Mouse (Mus musculus): ENCODE data around the gene Bcas3. TPM values are rescaled to one million over a fixed set of nuclear protein-coding genes. Genes with fewer than 3 reads are reported as not detected.

Bcas3 gene
- polyA plus RNA-seq, 1 experiment from 2014 or later: 31.2 TPM

- no peak for ATAC-seq (replicated peaks; ENCODE audit: insufficient number of reproducible peaks, low FRiP score, low TSS enrichment, low read depth)
- no peaks in the 10 kb centered on the region; the same call in 1 of the 2 replicates for H3K4me1 ChIP-seq (ENCODE audit: control insufficient read depth, insufficient read depth, low read length)
Observed at GRCm38 (mm10) chr11:85645152-85645835, 292.3 kb downstream of the Bcas3 start.

GRCm38 (mm10) chr11:85648893-85649292 lies 295.9 kb downstream of the Bcas3 start:
- Histone ChIP-seq H3K36me3 (replicated peaks; ENCODE audit: control insufficient read depth, insufficient read depth, low read depth, low read length) (no peaks in the 10 kb centered on the region), H3K4me1 (ENCODE audit: control insufficient read depth, insufficient read depth, low read length) (no peaks in the 10 kb centered on the region; the same call in 1 of the 2 replicates), H3K9ac (replicated peaks; ENCODE audit: low read length) (no peak overlapping the region), H3K27me3 (ENCODE audit: control insufficient read depth, insufficient read depth, low read length) (no peaks in the 10 kb centered on the region), H3K4me3 (ENCODE audit: low read depth, low read length) (no peak overlapping the region), H3K27ac (replicated peaks; ENCODE audit: low read depth, low read length) (no peak overlapping the region), H3K9me3 (replicated peaks; ENCODE audit: control insufficient read depth, low read length) (no peaks in the 10 kb centered on the region), H3K4me2 (ENCODE audit: low read depth, low read length) (no peak overlapping the region)
- DNase-seq (ENCODE audit: low spot score) (no peak), ATAC-seq (replicated peaks; ENCODE audit: insufficient number of reproducible peaks, low FRiP score, low TSS enrichment, low read depth) (no peak)
- 52% methylated on average over 3 of the region's 3 CpGs for WGBS

More at GRCm38 (mm10) chr11:85645152-85645835, 292.3 kb downstream of the Bcas3 start:
- no peak overlapping the region for H3K4me2 ChIP-seq (ENCODE audit: low read depth, low read length)
- H3K4me3 ChIP-seq (ENCODE audit: low read depth, low read length): no peak overlapping the region
- no peak overlapping the region for H3K9ac ChIP-seq (replicated peaks; ENCODE audit: low read length)
- no peak for DNase-seq (ENCODE audit: low spot score)
- no peaks in the 10 kb centered on the region for H3K27me3 ChIP-seq (ENCODE audit: control insufficient read depth, insufficient read depth, low read length)
- H3K9me3 ChIP-seq (replicated peaks; ENCODE audit: control insufficient read depth, low read length): no peaks in the 10 kb centered on the region
- no peaks in the 10 kb centered on the region for H3K36me3 ChIP-seq (replicated peaks; ENCODE audit: control insufficient read depth, insufficient read depth, low read depth, low read length)
- WGBS: 72% methylated on average over 7 of the region's 7 CpGs
- H3K27ac ChIP-seq (replicated peaks; ENCODE audit: low read depth, low read length): no peak overlapping the region

- H3K4me2 ChIP-seq (ENCODE audit: low read depth, low read length): no peak overlapping the region
- H3K9ac ChIP-seq (replicated peaks; ENCODE audit: low read length): no peak overlapping the region
- no peaks in the 10 kb centered on the region for H3K36me3 ChIP-seq (replicated peaks; ENCODE audit: control insufficient read depth, insufficient read depth, low read depth, low read length)
- no peaks in the 10 kb centered on the region for H3K27me3 ChIP-seq (ENCODE audit: control insufficient read depth, insufficient read depth, low read length)
- no peaks in the 10 kb centered on the region for H3K9me3 ChIP-seq (replicated peaks; ENCODE audit: control insufficient read depth, low read length)
- WGBS: 69% methylated on average over 9 of the region's 9 CpGs
- ATAC-seq (replicated peaks; ENCODE audit: insufficient number of reproducible peaks, low FRiP score, low TSS enrichment, low read depth) (no peak), DNase-seq (ENCODE audit: low spot score) (no peak)
- no peaks in the 10 kb centered on the region; the same call in 1 of the 2 replicates for H3K4me1 ChIP-seq (ENCODE audit: control insufficient read depth, insufficient read depth, low read length)
- H3K4me3 ChIP-seq (ENCODE audit: low read depth, low read length): no peak overlapping the region
- H3K27ac ChIP-seq (replicated peaks; ENCODE audit: low read depth, low read length): no peak overlapping the region
Observed at GRCm38 (mm10) chr11:85649373-85649772, 296.4 kb downstream of the Bcas3 start.

- H3K4me2 ChIP-seq (ENCODE audit: low read depth, low read length): no peak overlapping the region
- 72% methylated on average over 4 of the region's 4 CpGs for WGBS
- H3K9ac ChIP-seq (replicated peaks; ENCODE audit: low read length): no peak overlapping the region
- H3K9me3 ChIP-seq (replicated peaks; ENCODE audit: control insufficient read depth, low read length): no peaks in the 10 kb centered on the region
- DNase-seq (ENCODE audit: low spot score) (no peak), ATAC-seq (replicated peaks; ENCODE audit: insufficient number of reproducible peaks, low FRiP score, low TSS enrichment, low read depth) (no peak)
- H3K27me3 ChIP-seq (ENCODE audit: control insufficient read depth, insufficient read depth, low read length): no peaks in the 10 kb centered on the region
- H3K4me3 ChIP-seq (ENCODE audit: low read depth, low read length): no peak overlapping the region
- no peaks in the 10 kb centered on the region for H3K36me3 ChIP-seq (replicated peaks; ENCODE audit: control insufficient read depth, insufficient read depth, low read depth, low read length)
- no peak overlapping the region for H3K27ac ChIP-seq (replicated peaks; ENCODE audit: low read depth, low read length)
- H3K4me1 ChIP-seq (ENCODE audit: control insufficient read depth, insufficient read depth, low read length): no peaks in the 10 kb centered on the region
Observed at GRCm38 (mm10) chr11:85657471-85657870, 304.5 kb downstream of the Bcas3 start.

- no peaks in the 10 kb centered on the region for H3K36me3 ChIP-seq (replicated peaks; ENCODE audit: control insufficient read depth, insufficient read depth, low read depth, low read length)
- no peak overlapping the region for H3K27ac ChIP-seq (replicated peaks; ENCODE audit: low read depth, low read length)
- no peaks in the 10 kb centered on the region for H3K27me3 ChIP-seq (ENCODE audit: control insufficient read depth, insufficient read depth, low read length)
- no peak for DNase-seq (ENCODE audit: low spot score)
- H3K4me2 ChIP-seq (ENCODE audit: low read depth, low read length): no peak overlapping the region
- H3K4me3 ChIP-seq (ENCODE audit: low read depth, low read length): no peak overlapping the region
- H3K9ac ChIP-seq (replicated peaks; ENCODE audit: low read length): no peak overlapping the region
- WGBS: 74% methylated on average over 4 of the region's 4 CpGs
- no peaks in the 10 kb centered on the region for H3K9me3 ChIP-seq (replicated peaks; ENCODE audit: control insufficient read depth, low read length)
- H3K4me1 ChIP-seq (ENCODE audit: control insufficient read depth, insufficient read depth, low read length): no peaks in the 10 kb centered on the region
- no peak for ATAC-seq (replicated peaks; ENCODE audit: insufficient number of reproducible peaks, low FRiP score, low TSS enrichment, low read depth)
Observed at GRCm38 (mm10) chr11:85660304-85660703, 307.3 kb downstream of the Bcas3 start.

GRCm38 (mm10) chr11:85667176-85667575 lies 314.2 kb downstream of the Bcas3 start:
- Histone ChIP-seq H3K4me3 (ENCODE audit: low read depth, low read length) (no peak overlapping the region), H3K27ac (replicated peaks; ENCODE audit: low read depth, low read length) (peak overlapping the region; percentile 59; the same call in 1 of the 2 replicates), H3K27me3 (ENCODE audit: control insufficient read depth, insufficient read depth, low read length) (no peaks in the 10 kb centered on the region), H3K4me2 (ENCODE audit: low read depth, low read length) (no peak overlapping the region), H3K9me3 (replicated peaks; ENCODE audit: control insufficient read depth, low read length) (no peaks in the 10 kb centered on the region), H3K36me3 (replicated peaks; ENCODE audit: control insufficient read depth, insufficient read depth, low read depth, low read length) (no peaks in the 10 kb centered on the region), H3K9ac (replicated peaks; ENCODE audit: low read length) (no peak overlapping the region), H3K4me1 (ENCODE audit: control insufficient read depth, insufficient read depth, low read length) (peaks cover 11% of the 10 kb centered on the region; the same call in 1 of the 2 replicates)
- WGBS: 34% methylated on average over 7 of the region's 7 CpGs
- no peak for ATAC-seq (replicated peaks; ENCODE audit: insufficient number of reproducible peaks, low FRiP score, low TSS enrichment, low read depth)
- DNase-seq (ENCODE audit: low spot score): peak; percentile 34

- H3K27me3 ChIP-seq (ENCODE audit: control insufficient read depth, insufficient read depth, low read length): no peaks in the 10 kb centered on the region
- 0 out of 2 replicates have a peak overlapping the region, but pooled peaks have one; percentile 11 for H3K9ac ChIP-seq (replicated peaks; ENCODE audit: low read length)
- H3K4me2 ChIP-seq (ENCODE audit: low read depth, low read length): peak overlapping the region; percentile 17; the same call in 1 of the 2 replicates
- no peak overlapping the region for H3K4me3 ChIP-seq (ENCODE audit: low read depth, low read length)
- no peaks in the 10 kb centered on the region for H3K36me3 ChIP-seq (replicated peaks; ENCODE audit: control insufficient read depth, insufficient read depth, low read depth, low read length)
- H3K4me1 ChIP-seq (ENCODE audit: control insufficient read depth, insufficient read depth, low read length): peaks cover 11% of the 10 kb centered on the region; the same call in 1 of the 2 replicates
- 23% methylated on average over 9 of the region's 9 CpGs for WGBS
- DNase-seq (ENCODE audit: low spot score) (peak; percentile 94), ATAC-seq (replicated peaks; ENCODE audit: insufficient number of reproducible peaks, low FRiP score, low TSS enrichment, low read depth) (peak; percentile 92)
- no peaks in the 10 kb centered on the region for H3K9me3 ChIP-seq (replicated peaks; ENCODE audit: control insufficient read depth, low read length)
- peak overlapping the region; percentile 59 for H3K27ac ChIP-seq (replicated peaks; ENCODE audit: low read depth, low read length)
Observed at GRCm38 (mm10) chr11:85667741-85668140, 314.8 kb downstream of the Bcas3 start.

- no peak overlapping the region for H3K9ac ChIP-seq (replicated peaks; ENCODE audit: low read length)
- H3K36me3 ChIP-seq (replicated peaks; ENCODE audit: control insufficient read depth, insufficient read depth, low read depth, low read length): no peaks in the 10 kb centered on the region
- H3K4me3 ChIP-seq (ENCODE audit: low read depth, low read length): no peak overlapping the region
- ATAC-seq (replicated peaks; ENCODE audit: insufficient number of reproducible peaks, low FRiP score, low TSS enrichment, low read depth): no peak
- no peak for DNase-seq (ENCODE audit: low spot score)
- no peaks in the 10 kb centered on the region for H3K27me3 ChIP-seq (ENCODE audit: control insufficient read depth, insufficient read depth, low read length)
- H3K9me3 ChIP-seq (replicated peaks; ENCODE audit: control insufficient read depth, low read length): no peaks in the 10 kb centered on the region
- H3K4me2 ChIP-seq (ENCODE audit: low read depth, low read length): no peak overlapping the region
- H3K27ac ChIP-seq (replicated peaks; ENCODE audit: low read depth, low read length): no peak overlapping the region
- WGBS: 79% methylated on average over 10 of the region's 10 CpGs
- H3K4me1 ChIP-seq (ENCODE audit: control insufficient read depth, insufficient read depth, low read length): peaks cover 4% of the 10 kb centered on the region
Observed at GRCm38 (mm10) chr11:85672881-85673475, 320.0 kb downstream of the Bcas3 start.
